Mouse (Mus musculus) lung, postnatal 0 days (tissue): ENCODE results near the gene Dhx40.

ENCODE experiments used
- CTCF ChIP-seq: IDR thresholded peaks from 2 replicates; pipeline ENCODE4 v1.5.1; 2016; ENCODE audit warnings: antibody characterized with exemption, mild to moderate bottlenecking
- EP300 ChIP-seq: IDR thresholded peaks from 2 replicates; pipeline ENCODE4 v1.6.1; 2016; ENCODE audit warnings: antibody characterized with exemption, mild to moderate bottlenecking, control low read depth

GRCm38 (mm10) chr11:86751010-86751409 lies 56.5 kb downstream of the Dhx40 start:
- TF ChIP-seq CTCF (no peak), EP300 (no peak)
